Mouse (Mus musculus): ENCODE data around the gene Adipor2.

The Adipor2 gene

DNA sequence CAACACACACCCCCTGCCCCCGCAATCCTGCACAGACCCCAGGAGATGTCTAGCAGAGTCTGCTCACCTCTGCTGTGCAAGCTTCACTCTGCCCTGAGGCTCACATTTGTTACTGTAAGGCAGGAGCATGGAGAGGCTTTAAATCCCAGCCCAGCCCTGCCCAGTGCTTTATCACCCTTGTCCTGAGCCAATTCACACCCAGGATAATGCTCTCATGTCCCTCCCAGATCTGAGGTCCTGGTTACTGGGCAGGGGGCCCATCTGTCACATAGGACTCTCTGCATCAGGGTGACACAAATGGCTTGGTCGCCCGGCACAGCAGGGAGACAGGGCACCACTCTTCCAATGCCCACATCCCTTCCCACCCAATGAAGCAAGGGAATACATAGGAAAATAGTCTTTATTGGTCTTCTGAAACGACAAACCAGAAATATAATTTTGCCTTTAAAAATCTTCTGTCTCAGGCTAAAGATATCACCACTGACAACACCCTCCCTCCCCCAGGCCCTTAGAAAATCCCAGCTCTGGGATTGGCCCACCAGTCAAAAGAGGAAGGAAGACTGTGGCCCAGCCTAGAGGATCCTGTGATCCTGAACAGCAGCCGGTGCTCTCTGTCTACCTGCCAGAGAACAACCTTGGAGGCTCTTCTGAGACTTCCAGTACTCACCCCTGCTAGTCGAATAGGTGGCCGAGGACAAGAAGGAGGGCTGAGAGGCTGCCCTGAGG, 102.6 kb downstream of the Adipor2 start:
- no peak for DNase-seq (ENCODE audit: extremely low read depth, low read depth, low spot score)

DNA sequence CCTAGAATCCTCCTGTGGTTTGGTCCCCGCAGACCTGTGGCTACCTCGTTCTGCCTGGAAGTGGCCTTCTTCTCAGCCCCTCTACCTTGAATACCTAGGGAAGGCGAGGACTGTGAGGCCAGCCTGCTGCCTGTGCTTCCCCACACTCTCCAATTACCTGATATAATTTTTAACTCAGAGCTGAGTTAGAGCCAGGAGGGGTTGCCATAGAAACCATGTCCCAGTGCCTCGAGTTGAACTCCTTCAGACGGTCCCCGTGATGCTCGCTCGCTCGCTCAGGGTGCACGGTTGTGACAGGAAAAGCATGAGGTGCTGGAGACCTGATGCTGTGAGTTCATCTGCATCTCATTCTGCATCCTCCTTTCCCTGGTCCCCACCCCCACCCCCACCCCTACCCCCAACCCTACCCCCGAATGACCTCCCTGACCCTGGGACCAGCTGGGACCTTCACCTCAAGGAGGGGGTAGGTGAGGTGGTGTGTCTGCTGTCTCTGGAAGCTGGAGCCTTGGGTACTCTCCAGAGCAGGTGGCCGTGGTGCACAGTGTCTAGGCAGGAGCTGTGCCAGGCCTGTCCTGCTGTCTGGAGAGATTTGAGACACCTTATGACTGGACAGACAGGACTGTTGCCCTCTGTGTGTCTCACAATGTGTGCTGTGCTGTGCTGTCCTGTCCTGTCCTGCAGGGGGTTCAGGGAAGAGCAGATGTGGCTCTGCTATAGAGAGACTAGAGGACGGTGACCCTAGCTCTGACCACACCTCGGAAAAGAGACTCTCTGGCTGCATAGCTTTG, 103.7 kb downstream of the Adipor2 start:
- no peak for DNase-seq (ENCODE audit: extremely low read depth, low read depth, low spot score)

DNA sequence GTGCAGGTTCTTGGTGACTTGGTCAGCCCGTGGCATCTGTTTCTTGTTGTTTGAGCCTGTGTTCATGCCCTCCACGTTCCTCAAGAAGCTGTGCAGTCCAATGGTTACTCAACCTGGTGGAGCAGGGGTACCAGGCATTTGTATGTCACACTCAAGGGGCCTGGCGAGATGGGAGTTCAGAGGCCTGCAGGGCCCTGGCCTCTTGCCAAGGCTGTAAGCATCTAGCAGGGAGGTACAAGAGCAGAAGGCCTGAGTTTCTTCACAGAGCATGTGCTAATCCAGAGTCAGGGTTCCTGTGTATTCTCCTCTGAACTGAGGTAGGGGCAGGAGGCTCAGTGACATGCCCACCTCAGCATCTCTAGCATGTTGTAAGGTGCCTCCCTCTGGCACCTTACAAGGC, 104.4 kb downstream of the Adipor2 start:
- DNase-seq (ENCODE audit: extremely low read depth, low read depth, low spot score): no peak

DNA sequence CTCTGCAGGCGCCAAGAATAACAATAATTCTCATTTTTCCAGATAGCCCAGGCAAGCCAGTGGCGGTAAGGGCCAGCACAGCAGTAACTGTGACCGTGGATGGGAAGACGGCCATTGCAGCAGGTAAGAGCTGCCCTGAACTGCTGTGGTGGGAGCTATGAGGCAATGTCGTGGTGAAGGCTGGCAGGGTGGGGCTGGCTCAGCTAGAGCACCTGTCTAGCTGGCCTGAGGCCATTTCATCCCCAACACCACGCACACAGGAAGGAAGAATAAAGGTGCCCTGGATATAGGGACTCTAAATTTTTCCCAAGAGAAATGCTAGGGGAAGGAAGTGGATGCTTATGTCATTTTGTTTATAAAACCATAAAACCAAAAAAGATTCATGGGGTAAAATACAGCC, 105.1 kb downstream of the Adipor2 start:
- no peak for DNase-seq (ENCODE audit: extremely low read depth, low read depth, low spot score)

DNA sequence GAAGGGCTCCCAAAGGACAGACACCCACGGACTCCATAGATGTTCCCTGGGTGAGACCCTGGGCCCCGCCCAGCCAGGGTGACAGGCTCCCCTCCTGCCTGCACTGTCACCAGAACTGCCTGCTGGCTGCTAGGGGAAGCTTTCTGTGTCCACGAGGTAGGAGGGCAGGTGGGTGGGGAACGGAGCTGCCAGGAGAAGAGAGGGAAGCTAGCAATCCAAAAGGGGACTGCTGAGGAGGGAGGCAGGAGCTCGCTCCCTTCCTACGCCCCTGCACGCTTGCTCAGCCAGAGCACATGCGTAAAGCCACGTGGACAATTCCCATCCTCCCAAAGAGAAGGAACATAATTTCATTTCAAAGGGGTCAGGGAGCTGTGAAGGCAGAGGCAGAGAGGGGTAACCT, 107.3 kb downstream of the Adipor2 start:
- no peak for DNase-seq (ENCODE audit: extremely low read depth, low read depth, low spot score)

DNA sequence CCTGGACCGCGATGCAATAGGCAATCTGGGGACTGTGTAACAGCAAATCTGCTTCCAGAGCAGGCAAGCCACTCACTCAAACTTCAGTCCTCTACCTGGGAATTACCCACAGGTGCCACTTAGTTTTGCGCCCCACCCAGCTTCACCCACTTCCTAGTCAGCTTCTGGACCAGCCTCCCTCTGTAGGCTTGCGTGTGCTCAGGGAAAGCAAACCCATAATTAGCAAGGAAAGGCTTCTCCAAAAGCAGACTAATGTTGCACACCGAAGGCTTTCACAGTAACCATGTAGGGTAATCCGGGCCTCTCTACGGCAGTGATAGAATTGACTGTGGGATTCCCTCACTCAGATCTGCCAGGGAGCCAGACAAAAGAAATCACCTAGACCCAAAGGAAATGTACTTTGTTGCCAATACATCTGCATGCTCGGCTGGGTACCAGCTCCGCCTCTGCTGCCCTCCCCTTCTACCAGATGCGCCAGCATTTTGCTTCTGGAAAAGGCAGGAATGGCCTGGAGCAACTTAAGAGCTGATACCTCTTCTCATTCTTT, 109.6 kb downstream of the Adipor2 start:
- DNase-seq (ENCODE audit: extremely low read depth, low read depth, low spot score): no peak

DNA sequence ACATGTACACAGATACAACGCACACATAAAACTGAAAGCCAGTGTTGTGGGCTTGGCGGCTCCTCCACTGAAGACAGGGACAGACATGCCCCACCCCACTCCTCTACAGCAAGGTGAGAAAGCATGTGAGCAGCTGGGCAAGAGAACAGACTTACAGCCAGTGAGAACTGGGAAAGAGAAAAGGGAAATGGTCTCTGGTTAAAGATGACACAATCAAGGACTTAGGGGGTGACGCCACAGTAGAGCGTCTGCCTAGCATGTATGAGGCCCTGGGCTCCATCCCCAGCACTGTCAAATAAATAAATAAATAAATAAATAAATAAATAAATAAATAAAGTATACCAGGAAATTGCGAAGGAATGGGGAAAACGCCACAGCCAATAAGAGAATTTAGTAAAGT, 114.2 kb downstream of the Adipor2 start:
- no peak for DNase-seq (ENCODE audit: extremely low read depth, low read depth, low spot score)

All from fat pad, adult 2 months (tissue).